Mouse (Mus musculus) embryonic facial prominence, embryonic 14.5 days (tissue): ENCODE measurements around the gene Pigu. TPM values are rescaled to one million over a fixed set of nuclear protein-coding genes. Genes with fewer than 3 reads are reported as not detected.
A peak's percentile ranks its signal among the peaks of the same experiment; 100 is the strongest.

Source experiments
- ATAC-seq: fragments of 200-750 bp; cut with Nextera tagmentation; 2 replicates; pipeline ENCODE4 v1.8.0; 2017; ENCODE audit warnings: low read depth, moderate number of reproducible peaks, moderate TSS enrichment
- DNase-seq: peaks from one replicate; pipeline ENCODE4 v3.0.0-alpha.2; 2015; ENCODE audit warnings: low spot score
- H3K27ac ChIP-seq: fragments of 300-500 bp; sonication (generic); replicated peaks from 2 replicates; pipeline ENCODE4 v1.5.1; 2014; ENCODE audit warnings: low read depth, mild to moderate bottlenecking, low read length, moderate library complexity
- H3K27me3 ChIP-seq: fragments of 300-500 bp; sonication (generic); replicated peaks from 2 replicates; pipeline ENCODE4 v1.6.1; 2014; ENCODE audit warnings: low read length; ENCODE audit not compliant: control insufficient read depth, insufficient read depth
- H3K36me3 ChIP-seq: fragments of 300-500 bp; sonication (generic); 2 replicates; pipeline ENCODE4 v1.6.1; 2014; ENCODE audit warnings: low read length, mixed read lengths; ENCODE audit not compliant: control insufficient read depth, insufficient read depth
- H3K4me1 ChIP-seq: fragments of 300-500 bp; sonication (generic); 2 replicates; pipeline ENCODE4 v1.6.1; 2014; ENCODE audit warnings: antibody characterized with exemption, low read length; ENCODE audit not compliant: control insufficient read depth, insufficient read depth
- H3K4me2 ChIP-seq: fragments of 300-500 bp; sonication (generic); 2 replicates; pipeline ENCODE4 v1.6.1; 2014; ENCODE audit warnings: low read depth, mild to moderate bottlenecking, low read length, moderate library complexity, mixed read lengths
- H3K4me3 ChIP-seq: fragments of 300-500 bp; sonication (generic); 2 replicates; pipeline ENCODE4 v1.5.1; 2014; ENCODE audit warnings: low read depth, mild to moderate bottlenecking, low read length
- H3K9ac ChIP-seq: fragments of 300-500 bp; sonication (generic); 2 replicates; pipeline ENCODE4 v1.6.1; 2014; ENCODE audit warnings: low read depth, mild to moderate bottlenecking, low read length, moderate library complexity, mixed read lengths
- H3K9me3 ChIP-seq: fragments of 300-500 bp; sonication (generic); 2 replicates; pipeline ENCODE4 v1.6.1; 2016; ENCODE audit warnings: low read length; ENCODE audit not compliant: control insufficient read depth
- WGBS: fragments of 180-500 bp; shearing (Covaris S2); extraction: QIAGEN DNeasy Blood & Tissue Kit; methylation state at CpG from one replicate; pipeline ENCODE4 v1.1.7; 2014; 5-methylcytosine and 5-hydroxymethylcytosine counted together
- polyA plus RNA-seq: library from polyadenylated mRNA; unstranded; fragments of >200 nt; fragmentation: Nextera tagmentation; extraction: Ambion mirVana; gene quantifications from 2 replicates; pipeline ENCODE4 v1.2.1, GENCODE M21; 2014

Pigu gene
- polyA plus RNA-seq, 1 experiment from 2014 or later, result 43.7 TPM

GRCm38 (mm10) chr2:155277721-155278120, 79.5 kb downstream of the Pigu start:
- H3K4me2 ChIP-seq, result peak overlapping the region; percentile 75; the same call in 1 of the 2 replicates
- no peak for DNase-seq
- no peak overlapping the region for H3K27ac ChIP-seq
- 0 out of 2 replicates have a peak overlapping the region, but pooled peaks have one; percentile 93 for H3K4me3 ChIP-seq
- H3K9ac ChIP-seq, result peak overlapping the region; percentile 97
- H3K27me3 ChIP-seq, result no peaks in the 10 kb centered on the region
- H3K4me1 ChIP-seq, result peaks cover 13% of the 10 kb centered on the region
- peaks cover 6% of the 10 kb centered on the region for H3K36me3 ChIP-seq
- WGBS, result 69% methylated on average over 2 of the region's 2 CpGs
- H3K9me3 ChIP-seq, result no peaks in the 10 kb centered on the region
- no peak for ATAC-seq

GRCm38 (mm10) chr2:155276621-155277175, 80.5 kb downstream of the Pigu start:
- no peaks in the 10 kb centered on the region for H3K9me3 ChIP-seq
- peak overlapping the region; percentile 75 for H3K4me2 ChIP-seq
- H3K9ac ChIP-seq, result peak overlapping the region; percentile 97
- H3K4me3 ChIP-seq, result peak overlapping the region; percentile 93
- 0% methylated on average over 12 of the region's 49 CpGs for WGBS
- peak overlapping the region; percentile 92 for H3K27ac ChIP-seq
- peaks cover 13% of the 10 kb centered on the region for H3K4me1 ChIP-seq
- DNase-seq (peak; percentile 72), ATAC-seq (peak; percentile 91)
- H3K27me3 ChIP-seq, result no peaks in the 10 kb centered on the region
- H3K36me3 ChIP-seq, result peaks cover 6% of the 10 kb centered on the region

- peak; percentile 94 for ATAC-seq
These were observed 81.0 kb downstream of the Pigu start, which contains the start of gene Map1lc3a for GRCm38 (mm10) chr2:155276195-155276594. Gene Map1lc3a (plus strand): TSS chr2:155276297.

GRCm38 (mm10) chr2:155273603-155274002, 83.6 kb downstream of the Pigu start:
- no peak for ATAC-seq
- H3K9ac ChIP-seq, result no peak overlapping the region
- 84% methylated on average over 8 of the region's 8 CpGs for WGBS
- DNase-seq, result no peak
- H3K27ac ChIP-seq, result no peak overlapping the region
- peaks cover 13% of the 10 kb centered on the region for H3K4me1 ChIP-seq
- H3K27me3 ChIP-seq, result no peaks in the 10 kb centered on the region
- H3K4me2 ChIP-seq, result no peak overlapping the region
- H3K9me3 ChIP-seq, result no peaks in the 10 kb centered on the region
- H3K4me3 ChIP-seq, result no peak overlapping the region
- H3K36me3 ChIP-seq, result peaks cover 4% of the 10 kb centered on the region

More at GRCm38 (mm10) chr2:155276195-155276594, 81.0 kb downstream of the Pigu start, which contains the start of gene Map1lc3a:
- H3K9me3 ChIP-seq, result no peaks in the 10 kb centered on the region
- peak; percentile 96 for DNase-seq
- peaks cover 13% of the 10 kb centered on the region for H3K4me1 ChIP-seq
- no peaks in the 10 kb centered on the region for H3K27me3 ChIP-seq
- H3K36me3 ChIP-seq, result peaks cover 6% of the 10 kb centered on the region
- peak within 1 kb of the TSS; percentile 97 for H3K9ac ChIP-seq
- H3K27ac ChIP-seq, result peak within 1 kb of the TSS; percentile 92
- H3K4me2 ChIP-seq, result peak within 1 kb of the TSS; percentile 75
- peak within 1 kb of the TSS; percentile 93 for H3K4me3 ChIP-seq
- 1% methylated on average over 28 of the region's 47 CpGs for WGBS

GRCm38 (mm10) chr2:155272396-155273170, 84.6 kb downstream of the Pigu start:
- Histone ChIP-seq H3K4me2 (no peak overlapping the region), H3K4me3 (no peak overlapping the region), H3K27ac (no peak overlapping the region), H3K9me3 (no peaks in the 10 kb centered on the region), H3K27me3 (no peaks in the 10 kb centered on the region), H3K36me3 (no peaks in the 10 kb centered on the region), H3K4me1 (peaks cover 13% of the 10 kb centered on the region), H3K9ac (no peak overlapping the region)
- ATAC-seq, result no peak
- no peak for DNase-seq
- 61% methylated on average over 10 of the region's 10 CpGs for WGBS

GRCm38 (mm10) chr2:155271957-155272356, 85.3 kb downstream of the Pigu start:
- Histone ChIP-seq H3K9ac (no peak overlapping the region), H3K4me2 (no peak overlapping the region), H3K27me3 (no peaks in the 10 kb centered on the region), H3K4me1 (peaks cover 6% of the 10 kb centered on the region), H3K4me3 (no peak overlapping the region), H3K9me3 (no peaks in the 10 kb centered on the region), H3K27ac (no peak overlapping the region), H3K36me3 (no peaks in the 10 kb centered on the region)
- DNase-seq (no peak), ATAC-seq (no peak)
- WGBS, result 81% methylated on average over 6 of the region's 6 CpGs

- H3K27ac ChIP-seq, result no peak overlapping the region
- H3K4me2 ChIP-seq, result no peak overlapping the region
- no peak overlapping the region for H3K4me3 ChIP-seq
- no peak overlapping the region for H3K9ac ChIP-seq
- no peak for DNase-seq
- ATAC-seq, result no peak
- H3K36me3 ChIP-seq, result no peaks in the 10 kb centered on the region
- whole genome bisulfite sequencing, result 83% methylated on average over 5 of the region's 5 CpGs
- no peaks in the 10 kb centered on the region for H3K27me3 ChIP-seq
- H3K4me1 ChIP-seq, result no peaks in the 10 kb centered on the region
- H3K9me3 ChIP-seq, result no peaks in the 10 kb centered on the region
These were observed 90.3 kb downstream of the Pigu start for GRCm38 (mm10) chr2:155266896-155267295.

GRCm38 (mm10) chr2:155265526-155265925, 91.7 kb downstream of the Pigu start:
- Histone ChIP-seq H3K27ac (no peak overlapping the region), H3K4me2 (no peak overlapping the region), H3K4me1 (no peaks in the 10 kb centered on the region), H3K27me3 (no peaks in the 10 kb centered on the region), H3K36me3 (no peaks in the 10 kb centered on the region), H3K9ac (no peak overlapping the region), H3K9me3 (no peaks in the 10 kb centered on the region), H3K4me3 (no peak overlapping the region)
- 85% methylated on average over 6 of the region's 6 CpGs for WGBS
- ATAC-seq (no peak), DNase-seq (no peak)
